27 mouse cellular contexts compared by ENCODE assay signal in genomic region chr12:28150759-28151158, GRCm38 (mm10).
DNase-seq lines count a peak whose midpoint lies in the region; ATAC-seq and TF ChIP-seq lines count a peak whose summit lies in the region.
"Had no signal": no experiment of that assay in that cellular context is flagged by ENCODE, and none has a peak within 500 bp of the region (broad histone marks: within the 10 kb centered on the region; RNA-seq: fewer than 3 reads in every experiment).

No protein-coding gene starts in this region.

- no peak for DNase-seq in forebrain, embryonic 10.5 days (ENCODE audit: extremely low spot score, low spot score)
- peak; percentile 20 to 38 for DNase-seq in left cerebral cortex, postnatal 10 days (ENCODE audit: extremely low spot score in 1 of 2, low spot score in 2 of 2)
- DNase-seq in left cerebral cortex, adult 8-10 months (ENCODE audit: low spot score in 2 of 2) = no peak
- peak; percentile 41 for DNase-seq in right cerebral cortex, postnatal 4 days
- no peak for DNase-seq in right cerebral cortex, adult 18-20 months
- DNase-seq in liver, postnatal 0 days = no peak
- DNase-seq: adrenal gland, postnatal 14 days; cerebellum, adult 11-12 months; cerebellum, adult 9-11 months; gastrocnemius, postnatal 25 days; heart, adult 2 months; heart, postnatal 4 days; kidney, adult 11 months; kidney, postnatal 14 days; liver; lung, embryonic 14.5 days; thymus, postnatal 25 days had no signal

- intact Hi-C loops in left cerebral cortex, postnatal 10 days (cut with DNase I) = no loop called here

- no peak for TF ChIP-seq EP300 in liver, postnatal 0 days (IDR thresholded peaks at IDR 0.05; ENCODE audit: low read depth)

- no peaks in the 10 kb centered on the region for H3K36me3 ChIP-seq in forebrain, embryonic 16.5 days (ENCODE audit: control insufficient read depth, insufficient read depth)
- no peaks in the 10 kb centered on the region for H3K36me3 ChIP-seq in forebrain, embryonic 10.5 days (replicated peaks)
- no peaks in the 10 kb centered on the region for H3K36me3 ChIP-seq in liver, postnatal 0 days (replicated peaks; ENCODE audit: insufficient read depth, low read length)
- H3K36me3 ChIP-seq: heart, embryonic 12.5 days; hindbrain, embryonic 15.5 days; neural tube, embryonic 12.5 days had no signal

- no peaks in the 10 kb centered on the region for H3K9me3 ChIP-seq in forebrain, embryonic 16.5 days (ENCODE audit: control insufficient read depth, low read length)
- H3K9me3 ChIP-seq in forebrain, embryonic 10.5 days = no peaks in the 10 kb centered on the region
- no peaks in the 10 kb centered on the region for H3K9me3 ChIP-seq in liver, postnatal 0 days (ENCODE audit: low read length)
- H3K9me3 ChIP-seq: heart, embryonic 12.5 days; hindbrain, embryonic 15.5 days; neural tube, embryonic 12.5 days had no signal

- peaks cover 2% of the 10 kb centered on the region; the same call in 1 of the 2 replicates for H3K4me1 ChIP-seq in forebrain, embryonic 16.5 days (replicated peaks; ENCODE audit: control insufficient read depth, insufficient read depth, low read length)
- no peaks in the 10 kb centered on the region for H3K4me1 ChIP-seq in forebrain, embryonic 10.5 days
- H3K4me1 ChIP-seq in liver, postnatal 0 days (ENCODE audit: insufficient read depth) = no peaks in the 10 kb centered on the region
- H3K4me1 ChIP-seq: heart, embryonic 12.5 days; hindbrain, embryonic 15.5 days; neural tube, embryonic 12.5 days had no signal

- no peak overlapping the region for H3K9ac ChIP-seq in forebrain, embryonic 16.5 days (replicated peaks; ENCODE audit: low read depth, low read length)
- no peak overlapping the region for H3K9ac ChIP-seq in liver, postnatal 0 days (replicated peaks)
- H3K9ac ChIP-seq: heart, embryonic 12.5 days; hindbrain, embryonic 15.5 days; liver, embryonic 14.5 days; lung, embryonic 14.5 days; neural tube, embryonic 12.5 days had no signal

- H3K27ac ChIP-seq in forebrain, embryonic 16.5 days (ENCODE audit: low read length) = 0 out of 2 replicates have a peak overlapping the region, but pooled peaks have one; percentile 28
- no peak overlapping the region for H3K27ac ChIP-seq in forebrain, embryonic 10.5 days
- no peak overlapping the region for H3K27ac ChIP-seq in liver, postnatal 0 days (ENCODE audit: low read depth)
- H3K27ac ChIP-seq: heart, adult 2 months; hindbrain, embryonic 15.5 days; left cerebral cortex, adult 2 months; liver, embryonic 14.5 days; neural tube, embryonic 12.5 days had no signal

- H3K27me3 ChIP-seq in forebrain, embryonic 16.5 days (replicated peaks; ENCODE audit: control insufficient read depth, insufficient read depth, low read length) = no peaks in the 10 kb centered on the region
- H3K27me3 ChIP-seq in forebrain, embryonic 10.5 days (ENCODE audit: poor library complexity, severe bottlenecking) = no peaks in the 10 kb centered on the region
- H3K27me3 ChIP-seq in liver, postnatal 0 days (ENCODE audit: insufficient read depth, low read length) = no peaks in the 10 kb centered on the region
- H3K27me3 ChIP-seq: heart, embryonic 12.5 days; hindbrain, embryonic 15.5 days; neural tube, embryonic 12.5 days had no signal

- ATAC-seq in forebrain, embryonic 16.5 days = peak; percentile 52; the same call in 1 of the 2 replicates
- no peak for ATAC-seq in liver, postnatal 0 days
- ATAC-seq: CD4-positive, CD25-positive, alpha-beta regulatory T cell, adult 4 months; inflammation-experienced regulatory T-cells, adult 6 months had no signal

- no peak for TF ChIP-seq CTCF in liver, postnatal 0 days (IDR thresholded peaks at IDR 0.05; ENCODE audit: low read depth)

- no peak overlapping the region for H3K4me2 ChIP-seq in forebrain, embryonic 16.5 days (ENCODE audit: low read length)
- H3K4me2 ChIP-seq in liver, postnatal 0 days (ENCODE audit: low read depth, low read length) = no peak overlapping the region
- H3K4me2 ChIP-seq: heart, embryonic 12.5 days; hindbrain, embryonic 15.5 days; lung, embryonic 14.5 days; midbrain, embryonic 11.5 days; neural tube, embryonic 12.5 days had no signal

- 55% methylated on average over 4 of the region's 4 CpGs for WGBS in forebrain, embryonic 16.5 days
- 82% methylated on average over 4 of the region's 4 CpGs for WGBS in forebrain, embryonic 10.5 days
- 71% methylated on average over 4 of the region's 4 CpGs for WGBS in liver, postnatal 0 days (ENCODE audit: insufficient replicate concordance)

- H3K4me3 ChIP-seq in forebrain, embryonic 16.5 days (replicated peaks; ENCODE audit: low read length) = no peak overlapping the region
- H3K4me3 ChIP-seq in forebrain, embryonic 10.5 days = no peak overlapping the region
- H3K4me3 ChIP-seq in liver, postnatal 0 days (ENCODE audit: low read depth, low read length) = no peak overlapping the region
- H3K4me3 ChIP-seq: heart, adult 2 months; heart, embryonic 12.5 days; hindbrain, embryonic 15.5 days; left cerebral cortex, adult 2 months; myocyte; neural tube, embryonic 12.5 days had no signal

Comparison
In these comparisons a context has a peak if more than half of its experiments do, and no peak if none do; other contexts are left out.
1. DNase-seq: peak in left cerebral cortex, postnatal 10 days (2 of 2) and right cerebral cortex, postnatal 4 days (single experiment); none in forebrain, embryonic 10.5 days (single experiment), left cerebral cortex, adult 8-10 months (0 of 2), right cerebral cortex, adult 18-20 months (single experiment) and liver, postnatal 0 days (single experiment).